Mouse (Mus musculus) kidney, embryonic 14.5 days (tissue): ENCODE measurements at regions not wholly inside any gene's neighbourhood (a gene's known extent, or its start where the extent isn't known, plus 50 kb on each side); places are given as distances from the start of the nearest gene placed in this dataset.

Experiments
- ATAC-seq: fragments of 200-750 bp; cut with Nextera tagmentation; 2 replicates; pipeline ENCODE4 v1.8.0; 2017; ENCODE audit warnings: moderate number of reproducible peaks, mild to moderate bottlenecking, moderate TSS enrichment, moderate library complexity; ENCODE audit not compliant: low FRiP score, low TSS enrichment
- H3K27ac ChIP-seq: fragments of 300-500 bp; sonication (generic); 2 replicates; pipeline ENCODE4 v1.5.1; 2014; ENCODE audit warnings: low read depth, mild to moderate bottlenecking, low read length, moderate library complexity, mixed read lengths
- H3K27me3 ChIP-seq: fragments of 300-500 bp; sonication (generic); 2 replicates; pipeline ENCODE4 v1.6.1; 2014; ENCODE audit warnings: mild to moderate bottlenecking, low read length; ENCODE audit not compliant: control insufficient read depth, insufficient read depth
- H3K36me3 ChIP-seq: fragments of 300-500 bp; sonication (generic); 2 replicates; pipeline ENCODE4 v1.6.1; 2014; ENCODE audit warnings: low read length, mixed read lengths; ENCODE audit not compliant: control insufficient read depth, insufficient read depth
- H3K4me1 ChIP-seq: fragments of 300-500 bp; sonication (generic); 2 replicates; pipeline ENCODE4 v1.6.1; 2014; ENCODE audit warnings: low read length, mixed read lengths; ENCODE audit not compliant: control insufficient read depth, insufficient read depth
- H3K4me2 ChIP-seq: fragments of 300-500 bp; sonication (generic); replicated peaks from 2 replicates; pipeline ENCODE4 v1.6.1; 2014; ENCODE audit warnings: low read depth, mild to moderate bottlenecking, low read length
- H3K4me3 ChIP-seq: fragments of 300-500 bp; sonication (generic); 2 replicates; pipeline ENCODE4 v1.5.1; 2014; ENCODE audit warnings: mild to moderate bottlenecking, low read length
- H3K9ac ChIP-seq: fragments of 300-500 bp; sonication (generic); 2 replicates; pipeline ENCODE4 v1.6.1; 2014; ENCODE audit warnings: low read depth, mild to moderate bottlenecking, low read length, moderate library complexity
- H3K9me3 ChIP-seq: fragments of 300-500 bp; sonication (generic); 2 replicates; pipeline ENCODE4 v1.6.1; 2016; ENCODE audit warnings: low read length; ENCODE audit not compliant: control insufficient read depth
- WGBS: fragments of 180-500 bp; shearing (Covaris S2); extraction: QIAGEN DNeasy Blood & Tissue Kit; methylation state at CpG from one replicate; pipeline ENCODE4 v1.1.7; 2014; 5-methylcytosine and 5-hydroxymethylcytosine counted together

DNA sequence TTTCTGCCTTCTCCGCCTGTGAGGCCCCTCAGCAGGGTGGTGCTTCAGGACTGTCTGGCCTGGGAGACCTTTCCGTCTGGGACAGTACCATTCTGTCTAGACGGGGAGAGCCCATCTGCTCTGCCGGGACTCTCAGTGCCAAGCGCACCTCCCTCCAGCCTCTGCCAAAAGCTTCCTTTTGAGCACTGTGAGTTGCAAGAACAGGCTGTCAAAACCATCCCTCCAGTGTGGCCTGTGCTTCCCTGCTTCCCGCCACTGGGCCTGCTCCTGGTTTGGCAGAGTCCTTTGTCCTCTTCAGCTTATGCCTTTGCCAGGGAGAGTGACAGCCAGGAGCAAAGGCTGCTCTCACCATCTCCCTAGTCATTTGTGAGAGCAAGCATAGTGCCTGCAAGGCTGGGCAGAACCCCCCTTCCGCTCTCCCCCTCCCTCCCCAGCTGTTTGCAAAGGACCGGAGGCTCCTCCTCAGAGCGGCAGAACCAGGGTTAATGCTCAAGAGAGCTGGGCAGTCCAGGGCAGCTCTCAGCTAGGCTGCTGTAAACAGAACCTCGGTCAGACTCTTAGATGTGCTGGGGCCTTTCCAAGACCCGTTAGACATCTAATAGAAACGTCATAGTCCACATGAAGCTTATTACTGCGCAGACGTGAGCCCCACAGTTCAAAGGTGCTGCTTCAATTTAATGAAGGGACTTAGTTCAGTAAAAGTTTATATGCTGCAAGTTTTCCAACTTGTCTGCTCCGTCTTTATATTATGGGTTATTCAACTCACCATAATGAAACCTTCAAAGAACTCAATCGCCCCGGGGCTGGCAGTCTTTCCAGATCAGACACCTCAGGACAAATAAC, 247.2 kb downstream of the Irs2 start:
- H3K27me3 ChIP-seq: no peaks in the 10 kb centered on the region
- no peaks in the 10 kb centered on the region for H3K9me3 ChIP-seq
- H3K9ac ChIP-seq: peak overlapping the region; percentile 1; the same call in 1 of the 2 replicates
- no peaks in the 10 kb centered on the region for H3K36me3 ChIP-seq
- ATAC-seq: peak; percentile 95
- H3K27ac ChIP-seq: peak overlapping the region; percentile 70
- 7% methylated on average over 17 of the region's 17 CpGs for WGBS
- H3K4me1 ChIP-seq: peaks cover 9% of the 10 kb centered on the region; the same call in 1 of the 2 replicates
- peak overlapping the region; percentile 6; the same call in 1 of the 2 replicates for H3K4me2 ChIP-seq
- H3K4me3 ChIP-seq: no peak overlapping the region

DNA sequence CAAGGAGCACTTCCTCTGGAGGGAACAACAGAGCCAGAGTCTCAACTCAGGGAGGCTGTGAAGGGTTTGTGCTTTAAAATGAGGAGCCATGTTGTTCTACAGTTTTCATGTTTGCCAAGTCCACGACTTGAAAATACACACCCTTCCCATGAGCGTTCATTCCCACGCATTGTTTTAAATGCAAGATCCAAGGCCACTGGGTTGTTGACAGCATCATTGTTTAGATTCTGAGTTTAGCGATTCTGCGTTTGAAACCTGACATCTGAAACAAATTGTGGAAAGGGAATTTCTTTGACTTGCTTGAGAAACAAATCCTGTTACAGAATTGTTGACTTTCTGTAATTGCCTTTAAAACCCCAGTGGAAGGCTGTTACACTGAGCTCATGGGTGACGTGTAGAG, 248.0 kb downstream of the Irs2 start:
- Histone ChIP-seq H3K4me3 (no peak overlapping the region), H3K36me3 (no peaks in the 10 kb centered on the region), H3K9me3 (no peaks in the 10 kb centered on the region), H3K4me2 (no peak overlapping the region), H3K27ac (peak overlapping the region; percentile 70; the same call in 1 of the 2 replicates), H3K27me3 (no peaks in the 10 kb centered on the region), H3K4me1 (peaks cover 9% of the 10 kb centered on the region; the same call in 1 of the 2 replicates), H3K9ac (no peak overlapping the region)
- 53% methylated on average over 6 of the region's 6 CpGs for WGBS
- ATAC-seq: no peak

DNA sequence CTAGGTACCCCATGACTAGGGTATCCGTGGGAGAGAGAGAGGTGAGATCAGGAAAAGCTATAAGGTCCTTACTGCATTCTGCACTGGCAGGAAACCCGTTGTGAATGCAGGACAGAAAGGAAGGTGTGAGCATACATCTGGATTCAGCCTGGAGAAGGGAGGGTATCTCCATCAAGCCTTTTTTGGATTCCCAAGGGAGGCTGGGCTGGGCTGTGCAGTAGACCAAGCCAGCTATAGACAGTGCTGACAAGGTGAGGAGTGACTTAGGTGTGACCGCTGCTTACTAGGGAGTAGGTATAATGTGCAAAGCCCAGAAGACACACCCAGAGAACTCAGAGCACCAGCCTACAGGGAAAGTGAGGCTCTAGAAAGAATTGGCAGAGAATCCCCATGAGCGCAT, 250.1 kb downstream of the Irs2 start:
- Histone ChIP-seq H3K27ac (no peak overlapping the region), H3K9me3 (no peaks in the 10 kb centered on the region), H3K4me2 (no peak overlapping the region), H3K27me3 (no peaks in the 10 kb centered on the region), H3K4me3 (no peak overlapping the region), H3K4me1 (peaks cover 9% of the 10 kb centered on the region; the same call in 1 of the 2 replicates), H3K9ac (no peak overlapping the region), H3K36me3 (no peaks in the 10 kb centered on the region)
- WGBS: 91% methylated on average over 4 of the region's 4 CpGs
- ATAC-seq: no peak

DNA sequence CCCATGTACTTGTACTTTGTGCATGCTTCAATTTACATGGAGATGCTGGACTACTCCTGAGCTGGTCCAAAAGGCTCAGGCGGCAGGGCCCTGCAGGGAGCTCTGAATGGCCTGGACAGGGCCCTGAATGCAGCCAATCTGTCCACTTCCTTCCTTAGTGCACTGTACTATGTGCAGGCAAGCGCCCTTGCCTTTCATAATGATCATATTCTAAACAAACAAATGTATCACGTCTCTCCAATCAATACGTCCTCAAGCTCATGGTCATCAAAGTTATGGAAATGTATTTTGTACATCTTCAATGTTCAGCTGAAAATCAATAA, 253.3 kb downstream of the Irs2 start:
- no peaks in the 10 kb centered on the region for H3K9me3 ChIP-seq
- 89% methylated on average over 4 of the region's 4 CpGs for WGBS
- no peak overlapping the region for H3K4me3 ChIP-seq
- H3K36me3 ChIP-seq: no peaks in the 10 kb centered on the region
- H3K4me2 ChIP-seq: no peak overlapping the region
- no peak overlapping the region for H3K27ac ChIP-seq
- H3K9ac ChIP-seq: no peak overlapping the region
- H3K4me1 ChIP-seq: peaks cover 1% of the 10 kb centered on the region; the same call in 1 of the 2 replicates
- ATAC-seq: no peak
- H3K27me3 ChIP-seq: no peaks in the 10 kb centered on the region

DNA sequence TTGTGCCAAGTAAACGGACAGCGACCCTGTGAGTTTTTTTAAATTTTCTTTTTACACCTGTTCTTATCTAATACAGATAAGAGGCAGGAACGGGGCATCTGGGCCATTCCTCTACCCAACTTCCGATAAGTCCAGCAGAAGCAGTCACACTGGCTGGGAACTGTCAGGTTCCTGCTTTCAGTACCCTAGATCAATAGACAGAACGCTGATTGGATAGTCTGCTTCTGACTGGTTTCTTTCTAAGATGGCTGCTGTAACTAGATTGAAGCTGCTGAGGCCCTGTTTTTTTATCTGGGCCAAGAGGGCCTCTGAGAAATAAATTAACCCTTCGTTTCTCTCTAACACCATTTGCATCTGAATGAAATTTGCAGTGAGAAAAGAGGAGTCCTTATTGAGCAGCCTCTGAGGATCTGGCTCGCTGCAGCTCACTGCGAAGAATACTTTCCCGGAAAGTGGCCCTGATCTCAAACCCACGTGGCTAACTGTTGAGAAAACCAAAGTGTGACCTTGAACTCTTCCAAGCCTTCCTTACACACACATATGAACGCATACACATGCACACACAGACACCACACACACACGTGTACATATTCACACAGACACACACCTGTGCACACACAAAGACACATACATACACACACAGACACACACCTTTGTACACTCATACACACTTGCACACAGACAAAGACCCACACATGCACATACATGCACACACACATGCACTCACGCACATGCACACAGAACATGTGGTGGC, 253.8 kb downstream of the Irs2 start:
- ATAC-seq: no peak
- Histone ChIP-seq H3K27me3 (no peaks in the 10 kb centered on the region), H3K4me2 (no peak overlapping the region), H3K27ac (no peak overlapping the region), H3K9ac (no peak overlapping the region), H3K4me3 (no peak overlapping the region), H3K4me1 (no peaks in the 10 kb centered on the region), H3K36me3 (no peaks in the 10 kb centered on the region), H3K9me3 (no peaks in the 10 kb centered on the region)
- 81% methylated on average over 13 of the region's 13 CpGs for WGBS

DNA sequence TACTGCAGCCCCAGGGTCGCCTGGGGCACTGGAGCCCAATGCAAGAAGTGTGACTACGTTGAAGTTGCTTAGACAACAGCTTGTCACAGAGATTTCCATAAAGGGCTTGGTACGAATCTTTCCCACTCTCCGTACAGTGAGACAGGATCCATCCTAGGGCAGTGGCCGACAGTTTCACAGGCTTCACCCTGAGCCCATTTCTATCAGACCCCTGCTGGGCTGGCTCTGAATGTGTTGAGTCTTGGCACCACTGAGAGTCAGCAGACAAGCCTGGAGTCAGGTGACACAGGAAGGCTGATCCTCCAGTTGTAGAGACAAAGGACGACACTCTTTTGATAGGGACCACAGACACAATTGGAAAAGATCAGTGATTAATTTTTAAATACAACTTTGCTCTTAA, 255.2 kb downstream of the Irs2 start:
- 80% methylated on average over 6 of the region's 6 CpGs for WGBS
- Histone ChIP-seq H3K4me2 (no peak overlapping the region), H3K27me3 (no peaks in the 10 kb centered on the region), H3K27ac (no peak overlapping the region), H3K36me3 (no peaks in the 10 kb centered on the region), H3K9ac (no peak overlapping the region), H3K9me3 (no peaks in the 10 kb centered on the region; the same call in 1 of the 2 replicates), H3K4me1 (no peaks in the 10 kb centered on the region), H3K4me3 (no peak overlapping the region)
- no peak for ATAC-seq

DNA sequence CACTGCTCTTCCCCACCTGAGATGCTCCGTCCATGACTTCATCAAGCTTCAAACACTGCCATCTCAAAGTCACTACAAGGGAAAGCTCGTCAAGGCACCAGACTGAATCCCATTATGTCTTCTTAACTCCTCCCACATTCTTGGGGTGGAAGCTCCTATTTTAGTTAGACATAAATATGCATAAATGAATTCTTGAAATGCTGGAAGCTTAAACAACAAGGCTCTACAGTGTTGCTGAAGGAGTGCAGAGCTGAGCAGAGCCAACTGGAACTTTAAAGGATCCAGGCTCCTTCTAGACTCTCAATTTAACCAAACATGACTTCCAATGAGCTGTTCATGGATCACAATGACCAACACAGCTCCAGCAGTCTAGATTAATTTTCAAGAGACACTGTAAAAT, 261.1 kb downstream of the Irs2 start:
- H3K4me3 ChIP-seq: no peak overlapping the region
- no peaks in the 10 kb centered on the region for H3K36me3 ChIP-seq
- no peak overlapping the region for H3K9ac ChIP-seq
- H3K27me3 ChIP-seq: no peaks in the 10 kb centered on the region
- no peaks in the 10 kb centered on the region; the same call in 1 of the 2 replicates for H3K9me3 ChIP-seq
- H3K4me2 ChIP-seq: no peak overlapping the region
- no peak for ATAC-seq
- WGBS: 70% methylated on average over 2 of the region's 2 CpGs
- H3K4me1 ChIP-seq: 0 out of 2 replicates have a peak, but pooled peaks cover 4% of the 10 kb centered on the region
- H3K27ac ChIP-seq: no peak overlapping the region

DNA sequence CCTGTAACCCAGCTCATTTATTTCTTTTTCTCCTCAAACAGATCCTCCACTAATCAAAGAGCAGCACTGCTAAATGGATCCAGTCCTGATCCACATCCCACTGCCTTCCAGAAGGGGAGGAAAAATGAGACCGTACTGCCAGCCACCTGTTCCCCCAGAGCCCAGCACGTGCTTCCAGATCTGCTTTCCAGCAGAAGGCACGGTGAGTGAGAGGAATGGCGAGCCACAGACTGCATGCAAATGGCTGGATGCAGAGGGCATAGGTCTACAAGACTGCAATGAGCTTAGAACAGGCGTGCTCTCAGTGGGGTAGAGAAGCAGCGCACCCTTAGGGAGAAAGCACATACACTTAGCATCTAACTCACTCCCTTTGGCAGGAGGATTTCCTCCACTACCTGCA, 265.0 kb downstream of the Irs2 start:
- Histone ChIP-seq H3K9ac (no peak overlapping the region), H3K4me3 (no peak overlapping the region), H3K4me1 (0 out of 2 replicates have a peak, but pooled peaks cover 4% of the 10 kb centered on the region), H3K27me3 (no peaks in the 10 kb centered on the region), H3K36me3 (no peaks in the 10 kb centered on the region), H3K27ac (no peak overlapping the region), H3K9me3 (no peaks in the 10 kb centered on the region; the same call in 1 of the 2 replicates), H3K4me2 (no peak overlapping the region)
- no peak for ATAC-seq
- WGBS: 69% methylated on average over 6 of the region's 6 CpGs

DNA sequence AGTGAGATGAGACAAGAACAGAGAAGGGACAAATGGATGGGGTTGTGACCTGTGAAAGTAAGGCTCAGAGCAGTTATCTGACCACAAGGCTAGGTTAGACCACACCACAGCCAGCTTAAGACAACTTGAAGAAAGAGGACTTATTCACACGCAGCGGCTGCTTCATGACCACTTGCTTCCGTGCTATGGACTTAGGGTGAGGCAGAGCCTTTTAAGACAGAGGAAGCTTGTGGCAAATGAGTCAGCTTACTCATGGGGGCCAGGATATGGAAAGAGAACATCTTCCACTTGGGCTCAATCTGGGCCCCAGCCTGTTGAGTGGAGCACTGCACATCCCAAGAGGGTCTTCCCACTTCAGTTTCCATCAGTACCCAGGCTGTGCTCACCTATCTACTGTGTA, 267.4 kb downstream of the Irs2 start:
- Histone ChIP-seq H3K27ac (no peak overlapping the region), H3K4me3 (no peak overlapping the region), H3K9me3 (no peaks in the 10 kb centered on the region), H3K27me3 (no peaks in the 10 kb centered on the region), H3K36me3 (no peaks in the 10 kb centered on the region), H3K9ac (no peak overlapping the region), H3K4me2 (no peak overlapping the region), H3K4me1 (no peaks in the 10 kb centered on the region)
- ATAC-seq: no peak
- 90% methylated on average over 3 of the region's 3 CpGs for WGBS
